Mouse (Mus musculus) layer of hippocampus, adult 18-20 months (tissue): ENCODE measurements around the gene Slc25a29. TPM values are rescaled to one million over a fixed set of nuclear protein-coding genes. Genes with fewer than 3 reads are reported as not detected.
A peak's percentile ranks its signal among the peaks of the same experiment; 100 is the strongest.

ENCODE experiments used
- DNase-seq, 2 experiments: peaks; one replicate each; pipeline ENCODE4 v3.0.0; 2022; ENCODE audit warnings: low spot score in 2 of 2
- total RNA-seq, 2 experiments: library from RNA; stranded (reverse); gene quantifications; 2 replicates each; pipeline ENCODE4 v1.2.3; 2021

Gene Slc25a29
- total RNA-seq, 2 experiments from 2014 or later = 22.6 to 24.4 TPM

DNA sequence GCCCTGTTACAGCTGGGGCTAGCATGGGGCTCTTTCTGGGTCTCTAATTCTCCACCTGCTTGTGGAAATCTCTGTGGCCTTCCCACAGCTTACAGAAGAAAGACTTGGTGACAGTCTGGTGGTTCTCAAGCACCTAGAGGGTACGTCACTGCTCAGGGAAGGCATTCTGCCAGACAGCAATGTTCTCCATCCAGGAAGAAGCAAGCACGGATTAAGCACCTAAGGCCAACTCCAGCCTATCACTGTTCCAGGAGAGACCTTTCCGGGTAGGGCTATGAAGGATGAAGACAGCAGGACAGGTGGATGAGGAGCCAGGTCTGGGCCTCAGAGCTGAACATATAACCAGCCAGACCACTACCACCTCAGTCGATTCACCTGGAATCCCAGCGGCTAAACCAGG, 897 bp downstream of the Slc25a29 start:
- no peak for DNase-seq

DNA sequence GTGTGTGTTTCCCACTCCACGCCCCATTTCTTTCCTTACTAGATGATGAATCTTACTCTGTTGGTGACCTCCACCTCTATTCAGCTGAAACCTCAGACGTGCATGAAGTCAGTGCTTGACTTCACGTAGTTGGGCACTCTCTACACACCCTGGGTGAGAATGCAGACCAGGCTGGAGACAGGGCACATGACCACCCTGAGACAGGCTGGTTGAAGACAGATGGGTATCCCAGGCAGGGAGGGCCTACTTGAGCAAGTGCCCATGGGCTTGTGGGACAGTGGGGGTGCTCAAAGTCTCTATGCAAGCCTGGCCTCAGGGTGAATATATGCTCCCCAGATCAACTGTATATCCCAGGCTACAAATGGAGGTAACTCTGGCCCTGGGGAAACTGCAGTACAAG, 1.3 kb downstream of the Slc25a29 start:
- no peak for DNase-seq

DNA sequence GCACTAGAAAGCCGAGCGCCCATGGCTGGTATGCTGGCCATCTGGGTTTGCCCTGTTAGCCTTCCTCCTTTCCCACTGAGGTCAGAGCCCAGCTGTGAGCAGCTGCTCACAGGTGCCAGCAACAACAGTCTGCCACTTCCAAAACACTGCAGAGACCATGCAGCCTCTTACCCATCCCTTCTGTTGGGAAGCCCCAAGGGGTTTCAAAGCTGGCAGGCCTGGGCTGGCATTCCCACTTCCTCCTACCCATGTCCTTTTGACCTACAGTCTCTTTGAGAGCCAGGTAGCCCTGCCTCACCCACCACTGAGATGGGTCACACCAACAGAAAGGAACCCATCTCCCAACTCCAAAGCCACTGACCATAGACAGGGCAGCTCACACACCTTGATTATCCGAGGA, 2.3 kb downstream of the Slc25a29 start:
- DNase-seq = no peak

DNA sequence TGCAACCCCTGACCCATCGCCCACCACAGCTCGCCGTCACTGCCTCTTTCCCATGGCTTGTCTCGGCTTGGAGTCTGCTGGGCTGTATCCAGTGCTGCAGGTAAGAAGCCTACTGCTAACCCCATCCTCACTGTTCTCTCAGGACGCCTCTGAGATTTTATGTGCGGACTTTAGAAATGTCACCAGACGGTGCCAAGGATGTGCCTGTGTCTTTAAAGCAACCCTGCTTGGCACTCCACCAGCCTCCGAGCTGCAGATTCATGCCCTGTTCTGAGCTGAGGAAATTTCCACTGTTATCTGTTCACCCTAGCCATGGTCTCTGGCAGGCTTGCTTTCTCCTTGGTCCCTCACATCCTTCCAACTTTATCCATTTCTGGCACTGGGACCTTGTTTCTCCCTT, 2.8 kb downstream of the Slc25a29 start:
- peak in 1 of 2 experiments; percentile 53 for DNase-seq

DNA sequence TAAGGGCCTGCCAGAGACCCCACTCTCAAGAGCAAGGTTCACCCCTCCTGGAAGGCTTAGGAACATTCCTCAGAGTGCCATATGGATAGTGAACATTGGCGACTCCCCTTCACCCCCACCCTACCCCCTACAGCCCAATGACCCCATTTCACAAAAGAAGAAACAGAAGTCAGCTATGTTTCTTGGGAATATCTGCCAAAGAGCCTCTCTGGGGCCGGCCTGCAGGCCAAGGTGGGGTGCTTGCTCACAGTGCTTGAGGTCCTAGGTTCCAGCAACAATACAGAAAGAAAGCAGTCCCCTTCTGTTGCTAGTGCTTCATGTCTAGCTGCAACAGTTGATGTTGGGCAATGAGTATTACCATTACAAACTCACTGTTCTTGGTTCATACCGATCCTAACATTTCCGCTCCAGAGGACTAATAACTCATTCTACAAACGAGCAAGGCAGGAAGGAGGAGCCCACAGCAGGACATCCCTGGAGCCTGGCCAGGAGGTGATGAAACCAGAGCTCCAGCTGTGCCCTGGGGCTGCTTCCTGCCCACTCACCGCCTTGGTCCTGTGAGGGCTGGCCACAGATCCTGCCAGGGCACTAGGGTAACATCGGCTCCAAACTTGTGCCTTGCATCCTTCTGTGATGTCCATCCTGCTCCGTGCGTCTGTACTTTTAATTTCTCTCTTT, 3.6 kb downstream of the Slc25a29 start:
- no peak for DNase-seq

DNA sequence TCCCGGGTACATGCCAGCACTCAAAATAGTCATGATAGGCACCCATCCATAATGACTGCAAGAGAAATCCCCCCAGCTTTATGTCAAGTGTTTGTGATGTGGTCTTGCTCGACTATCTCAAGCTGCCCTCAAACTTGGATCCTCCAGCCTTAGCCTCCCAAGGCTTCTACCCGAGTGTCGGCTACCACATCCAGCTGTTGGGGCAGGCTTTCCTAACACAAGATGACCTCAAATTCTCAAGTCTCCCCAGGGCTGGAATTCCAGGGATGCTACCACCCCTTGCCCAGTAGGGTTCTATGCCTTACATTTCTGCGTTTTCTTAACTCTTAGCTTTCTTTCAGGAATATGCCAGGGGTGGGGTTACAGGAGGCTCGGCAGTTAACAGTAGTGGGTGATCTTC, 5.3 kb downstream of the Slc25a29 start:
- DNase-seq = no peak

DNA sequence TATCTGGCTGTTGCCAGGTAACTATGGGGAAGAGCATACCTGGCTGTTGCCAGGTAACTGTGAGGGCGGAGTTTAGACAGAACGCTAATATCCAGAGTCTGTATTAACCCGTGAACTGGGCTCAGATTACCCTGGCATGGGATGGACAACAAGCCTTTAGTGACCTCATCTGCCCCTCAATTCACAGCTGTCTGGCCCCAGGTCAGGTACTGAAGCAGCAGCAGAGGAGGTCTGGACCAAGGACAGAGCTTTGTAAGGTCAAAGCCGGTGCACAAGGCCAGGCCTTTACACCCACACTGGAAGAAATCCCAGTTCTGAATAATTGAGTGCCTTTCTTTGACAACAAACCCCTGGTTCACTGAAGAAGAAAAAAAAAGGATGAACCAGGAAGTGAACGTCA, 6.0 kb downstream of the Slc25a29 start:
- no peak for DNase-seq

DNA sequence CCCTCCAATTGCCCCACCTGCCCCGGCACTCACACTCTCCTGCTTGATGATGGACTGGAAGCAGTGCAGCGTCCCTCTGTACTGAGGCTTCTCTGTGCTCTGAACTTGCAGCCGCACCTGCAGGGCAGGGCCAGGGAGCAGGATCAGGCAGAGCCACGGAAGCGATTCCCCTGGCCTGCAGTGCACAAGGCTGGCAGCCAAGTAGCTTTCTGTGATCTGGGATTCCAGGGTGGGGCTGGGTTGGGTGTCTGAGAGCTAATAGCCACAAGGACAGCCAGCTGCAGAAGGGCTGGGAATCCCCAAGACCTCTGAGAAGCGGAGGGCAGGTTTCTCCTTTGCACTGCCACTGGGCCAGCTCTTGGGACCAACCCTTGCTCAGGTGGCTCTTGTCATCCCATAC, 8.0 kb downstream of the Slc25a29 start:
- DNase-seq = no peak

DNA sequence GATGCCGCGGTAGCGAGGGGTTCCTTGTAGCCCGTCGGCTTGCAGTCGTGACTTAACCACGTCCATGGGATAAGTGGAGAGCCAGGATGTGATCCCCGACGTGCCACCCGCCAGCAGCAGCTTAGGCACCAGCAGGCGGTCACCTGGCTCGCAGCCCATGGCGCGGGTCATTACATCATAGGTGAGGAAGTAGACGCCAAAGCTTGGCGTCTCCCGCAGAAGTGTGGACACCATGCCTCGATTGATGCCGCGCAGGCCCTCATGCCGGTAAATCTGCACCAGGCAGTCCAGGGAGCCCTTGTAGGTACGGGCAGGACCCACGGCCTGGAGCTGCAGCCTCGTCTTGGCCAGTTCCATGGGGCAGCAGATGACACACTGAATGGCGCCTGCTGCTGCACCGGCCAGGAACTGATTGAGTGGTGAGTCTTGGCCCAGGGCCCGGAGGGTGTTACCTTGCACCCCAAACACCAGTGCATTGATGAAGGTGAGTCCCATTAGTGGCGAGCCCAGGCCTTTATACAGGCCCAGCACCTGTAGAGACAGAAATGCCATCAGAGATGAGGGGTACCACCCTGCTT, 8.6 kb downstream of the Slc25a29 start:
- no peak for DNase-seq

DNA sequence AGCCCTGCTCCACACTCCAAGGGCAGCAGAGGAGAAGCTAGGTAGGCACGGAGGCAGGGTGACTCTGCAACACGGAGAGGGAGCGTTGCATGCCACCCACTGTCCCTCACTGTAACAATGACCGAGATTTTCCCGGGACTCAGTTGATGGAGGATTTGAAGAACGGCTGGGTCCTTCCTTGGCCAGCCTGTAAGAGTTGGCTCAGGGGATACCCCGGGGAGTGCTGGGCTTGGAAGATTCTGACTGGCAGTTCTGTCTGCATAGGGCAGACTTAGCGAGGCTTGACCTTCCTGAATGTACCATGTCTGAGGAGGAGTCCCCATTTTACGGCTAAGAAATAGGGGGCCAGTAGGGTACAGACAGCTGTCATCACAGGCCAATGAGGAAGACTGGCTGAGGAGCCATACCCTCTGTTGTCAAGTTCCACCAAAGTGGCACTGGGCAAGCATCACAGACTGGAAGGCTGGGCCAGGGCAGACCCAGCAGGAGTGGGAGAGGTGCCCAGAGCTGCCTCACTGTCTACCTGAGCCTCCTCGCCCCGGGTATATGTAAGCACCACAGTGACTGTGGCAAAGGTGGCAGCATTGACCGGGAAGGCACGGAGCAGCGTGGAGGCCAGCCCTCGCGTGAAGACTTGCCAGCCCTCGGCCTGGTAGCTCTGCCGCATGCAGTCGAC, 9.3 kb downstream of the Slc25a29 start:
- no peak for DNase-seq

DNA sequence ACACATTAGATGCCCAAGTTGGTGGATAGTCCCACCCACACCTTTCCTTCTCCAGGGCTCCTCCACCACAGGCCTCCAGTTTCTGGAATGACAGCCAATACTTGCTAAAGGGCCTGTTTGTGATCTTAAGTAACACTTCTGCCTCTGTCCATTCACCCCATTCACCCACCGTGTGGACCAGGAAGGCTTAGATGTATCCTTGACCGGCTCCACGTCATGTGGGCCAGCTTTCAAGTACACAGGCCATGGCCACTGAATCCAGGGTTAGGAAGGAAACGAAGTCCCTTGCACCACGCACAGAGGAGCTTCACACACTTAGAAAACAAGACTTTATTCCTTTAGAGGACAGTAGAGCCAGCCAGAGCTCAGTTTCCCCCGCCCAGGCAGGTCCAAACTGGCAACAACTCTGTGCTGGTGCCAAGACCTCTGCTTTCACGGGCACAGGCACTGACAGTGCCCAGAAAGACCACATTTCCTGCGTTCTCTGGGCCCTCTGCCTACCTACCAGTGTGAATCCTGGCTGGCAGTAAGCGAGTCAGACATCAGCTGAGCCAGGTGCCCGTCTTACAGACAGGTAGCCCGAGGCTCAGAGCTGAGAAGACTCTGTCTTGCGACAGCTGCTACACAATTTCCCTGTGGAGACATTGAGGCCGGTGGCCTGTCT, 10.0 kb downstream of the Slc25a29 start:
- DNase-seq = no peak

DNA sequence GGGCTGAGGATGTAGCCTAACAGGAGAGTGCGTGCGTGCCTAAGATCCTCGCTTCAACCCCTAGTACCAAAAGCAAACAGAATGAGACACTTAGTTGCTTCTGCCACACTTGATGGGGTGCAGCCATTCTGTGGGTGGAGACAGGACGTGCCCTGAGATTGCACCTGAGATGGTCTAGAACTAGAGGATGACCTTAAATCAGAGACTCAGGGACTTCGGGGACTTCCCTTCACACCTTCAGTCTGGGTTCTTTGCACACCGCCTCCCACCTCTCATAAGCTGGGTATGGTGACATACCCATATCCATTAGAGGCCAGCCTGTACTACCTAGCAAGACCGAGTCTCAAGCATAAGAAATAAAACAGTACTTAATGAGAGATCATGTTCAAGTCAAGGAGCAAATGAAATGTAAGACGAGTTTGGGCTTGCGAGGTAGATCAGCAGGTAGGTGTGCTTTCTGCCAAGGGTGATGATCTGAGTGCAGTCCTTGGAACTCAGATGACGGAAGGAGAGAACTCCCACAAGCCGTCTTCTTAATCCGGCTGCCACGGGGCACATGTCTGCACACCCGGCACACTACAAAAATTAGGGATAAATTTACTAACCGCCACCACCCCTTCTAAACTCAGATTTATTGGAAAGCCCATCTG, 11.3 kb downstream of the Slc25a29 start:
- DNase-seq = no peak

DNA sequence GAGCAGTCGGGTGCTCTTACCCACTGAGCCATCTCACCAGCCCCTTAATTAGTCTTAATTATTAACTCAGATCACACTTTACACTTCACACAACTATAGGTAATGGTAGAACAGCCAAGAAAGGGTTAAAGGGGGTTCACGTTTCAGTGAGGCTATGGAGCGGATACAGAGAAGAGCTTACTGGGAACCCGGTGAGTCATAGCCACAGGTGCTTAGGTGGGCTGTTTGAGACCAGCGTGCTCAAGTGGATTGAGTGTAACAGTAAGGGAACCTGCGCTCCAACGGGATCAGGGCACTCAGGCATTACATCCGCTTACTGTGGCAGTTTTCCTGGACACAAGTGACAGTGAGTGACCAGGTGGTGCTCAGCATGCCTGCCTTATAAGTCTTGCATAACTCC, 12.6 kb downstream of the Slc25a29 start:
- DNase-seq = no peak

DNA sequence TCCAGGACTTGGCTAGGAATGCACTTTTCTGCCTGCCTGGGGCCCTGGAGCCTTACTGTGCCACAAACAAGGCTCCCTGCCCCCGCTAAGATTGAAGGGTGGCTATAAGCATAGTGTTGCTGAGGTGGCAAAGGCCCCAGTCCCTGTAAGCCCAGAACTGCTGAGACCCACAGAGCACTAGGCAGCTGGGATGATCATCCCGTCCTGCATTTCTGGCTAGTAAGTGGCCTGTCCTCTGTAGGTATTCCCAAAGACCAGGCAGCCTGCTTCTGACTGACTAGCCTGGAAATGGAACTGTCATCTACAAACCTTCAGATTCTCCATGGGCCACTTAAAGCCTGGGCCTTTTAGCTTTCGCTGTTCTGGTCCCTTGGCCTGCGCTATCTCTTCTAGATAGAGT, 15.2 kb downstream of the Slc25a29 start:
- DNase-seq = no peak

DNA sequence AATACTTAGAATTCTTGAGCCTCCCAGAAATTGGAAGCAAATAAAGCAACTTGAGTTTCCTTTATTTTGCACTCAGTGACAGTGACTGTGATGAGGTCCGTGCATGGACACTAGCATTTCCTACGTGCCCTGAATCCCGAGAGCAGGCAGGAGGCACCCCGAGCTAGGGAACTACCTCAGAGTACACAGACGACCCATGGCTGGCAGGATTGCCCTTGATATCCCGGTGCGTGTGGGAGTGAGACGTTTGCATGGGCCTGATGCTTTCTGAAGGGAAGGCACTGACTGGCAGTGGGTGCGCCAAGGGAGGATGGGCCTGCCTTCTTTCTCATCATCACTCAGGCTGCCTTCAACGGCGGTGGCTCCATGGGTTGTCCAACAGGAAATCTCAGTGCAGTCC, 19.1 kb downstream of the Slc25a29 start:
- DNase-seq = no peak

DNA sequence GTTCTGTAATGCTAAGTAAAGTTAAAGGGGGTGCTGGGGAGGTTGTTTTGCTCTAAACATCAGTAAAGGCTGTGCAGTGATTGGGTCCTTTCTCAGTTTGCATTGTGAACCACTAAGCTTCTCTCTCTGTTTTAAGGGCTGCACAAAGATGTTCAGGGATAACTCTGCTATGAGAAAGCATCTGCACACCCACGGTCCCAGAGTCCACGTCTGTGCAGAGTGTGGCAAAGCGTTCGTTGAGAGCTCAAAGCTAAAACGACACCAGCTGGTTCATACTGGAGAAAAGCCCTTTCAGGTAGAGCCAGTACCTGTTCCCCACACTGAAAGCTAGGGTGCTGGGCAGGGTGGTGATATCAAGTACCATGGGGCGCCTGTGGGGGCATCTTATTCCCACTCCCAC, 21.2 kb downstream of the Slc25a29 start:
- no peak for DNase-seq

DNA sequence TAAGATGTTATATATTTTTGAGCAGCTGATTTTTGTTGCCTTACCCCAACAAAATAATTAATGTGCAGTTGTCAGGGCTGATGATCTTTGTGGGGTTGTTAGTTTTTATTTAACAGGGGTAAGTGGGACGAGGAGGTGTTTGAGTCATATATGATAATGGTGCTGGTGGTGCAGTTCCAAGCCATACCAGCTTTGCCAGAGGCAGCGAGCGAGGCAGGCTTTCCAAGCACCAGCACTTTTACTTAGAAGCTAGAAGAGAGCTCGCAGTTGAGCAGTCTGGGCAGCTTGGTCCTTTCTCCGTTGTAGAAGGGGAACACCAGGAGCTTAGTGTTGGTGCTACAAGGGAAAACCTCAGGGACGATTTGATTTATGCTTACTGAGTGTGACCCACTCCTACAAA, 23.2 kb downstream of the Slc25a29 start:
- DNase-seq = no peak

DNA sequence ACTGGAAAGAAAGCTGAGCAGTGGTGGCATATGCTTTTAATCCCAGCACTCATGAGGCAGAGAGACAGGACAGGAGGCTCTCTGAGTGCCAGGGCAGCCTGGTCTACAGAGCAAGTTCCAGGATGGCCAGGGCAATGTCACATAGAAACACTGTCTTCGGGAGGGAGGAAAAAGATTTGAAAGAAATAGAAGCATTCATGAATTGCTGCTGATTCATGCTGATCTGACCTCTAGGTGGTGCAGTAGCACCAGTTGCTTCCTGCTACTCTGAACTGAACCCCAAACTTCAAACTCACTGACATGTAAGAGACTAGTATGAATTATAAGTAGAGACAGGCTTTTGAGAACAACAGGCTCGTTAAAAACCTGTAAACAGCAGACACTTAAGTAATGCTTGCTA, 24.6 kb downstream of the Slc25a29 start:
- peak in 1 of 2 experiments; percentile 61 for DNase-seq

DNA sequence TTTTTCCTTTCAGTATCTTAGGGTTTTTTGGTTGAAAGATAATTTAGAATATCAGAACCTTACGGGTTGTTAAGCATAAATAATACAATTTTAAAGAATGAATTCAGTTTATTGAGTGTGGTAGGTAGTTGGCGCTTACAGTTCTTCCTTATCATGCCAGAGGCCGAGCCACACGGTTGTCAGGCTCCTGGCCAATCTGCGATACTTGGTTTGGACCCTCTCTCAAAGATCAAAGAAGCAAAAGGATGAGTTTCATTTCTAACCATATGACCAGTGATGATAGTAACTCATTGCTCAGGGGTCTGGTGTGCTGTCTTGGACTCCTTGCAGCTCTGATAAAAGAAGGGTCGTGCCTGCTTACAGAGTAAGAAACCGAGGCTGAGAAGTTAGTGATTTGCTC, 25.4 kb downstream of the Slc25a29 start:
- no peak for DNase-seq

DNA sequence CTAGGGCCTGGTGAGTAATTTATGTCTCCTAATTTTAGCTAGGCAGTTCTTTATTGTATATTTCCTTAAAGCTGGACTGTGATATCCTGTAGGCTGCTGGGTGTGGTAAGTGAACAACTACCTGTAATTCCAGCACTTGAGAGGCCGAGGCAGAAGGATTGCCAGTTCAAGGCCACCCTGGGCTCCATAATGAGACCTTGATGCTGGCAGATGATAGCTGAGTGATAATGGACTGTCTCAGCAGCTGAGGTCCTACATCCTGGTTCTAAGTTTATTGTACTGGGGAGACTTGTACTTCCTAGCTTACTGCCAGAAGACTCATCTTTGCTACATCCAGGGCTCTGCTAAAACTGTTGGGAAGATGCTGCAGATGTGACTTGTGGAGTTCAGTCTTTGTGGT, 25.9 kb downstream of the Slc25a29 start:
- no peak for DNase-seq

DNA sequence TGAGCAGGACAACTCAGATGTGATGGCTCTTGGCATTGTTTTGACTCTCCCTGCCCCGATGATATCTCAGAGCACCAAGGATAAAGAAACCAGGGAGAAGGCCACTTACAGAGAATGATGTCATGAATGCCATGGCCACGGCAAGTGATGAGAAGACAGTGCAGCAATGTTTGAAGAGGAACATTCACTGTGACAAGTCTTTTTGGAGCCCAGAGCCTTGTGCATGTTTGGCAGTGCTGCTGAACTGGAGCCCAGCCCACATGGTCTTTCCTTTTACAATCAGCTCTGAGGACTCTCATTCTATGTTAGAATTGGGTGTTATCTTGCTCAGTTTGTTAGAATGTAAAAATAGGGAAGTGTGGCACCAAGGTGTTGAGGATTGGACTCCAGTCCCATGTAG, 27.2 kb downstream of the Slc25a29 start:
- no peak for DNase-seq

DNA sequence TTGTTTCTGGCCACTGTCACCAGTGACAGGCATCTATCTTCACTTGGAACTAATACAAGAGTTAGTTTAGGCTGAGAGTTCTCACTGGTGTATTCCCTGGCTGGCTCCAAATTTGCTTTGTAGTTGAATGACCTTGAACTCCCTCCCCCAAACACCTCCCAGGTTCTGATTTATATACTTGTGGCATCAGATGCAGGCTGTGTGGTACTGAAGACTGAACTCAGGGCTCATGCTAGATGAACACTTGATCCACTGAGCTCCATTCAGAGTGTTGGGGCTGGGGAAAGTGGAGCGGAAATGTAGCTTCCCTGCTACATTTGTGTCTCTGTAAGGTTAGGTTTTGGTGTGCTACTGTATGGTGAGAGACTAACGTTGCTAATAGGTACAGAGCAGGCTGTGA, 31.3 kb downstream of the Slc25a29 start:
- no peak for DNase-seq
